Mouse (Mus musculus) heart, adult 2 months (tissue): Measurements from ENCODE around the gene Rbm24.

Experiments
- CTCF ChIP-seq: fragments of 200-600 bp; IDR thresholded peaks from 2 replicates; pipeline ENCODE4 v1.8.1; 2022; ENCODE audit warnings: antibody characterized with exemption, mild to moderate bottlenecking, moderate library complexity
- POLR2A ChIP-seq: fragments of 200-500 bp; IDR thresholded peaks from 2 replicates; pipeline ENCODE4 v1.6.1; 2011; ENCODE audit warnings: mild to moderate bottlenecking, low read depth, low read length, control low read depth; ENCODE audit not compliant: insufficient read depth

GRCm38 (mm10) chr13:46418141-46418601 lies at the start of gene Rbm24:
- TF ChIP-seq CTCF (peak; percentile 15; the same call in 1 of the 2 replicates), POLR2A (peak; percentile 84; the same call in 1 of the 2 replicates)
